Mouse (Mus musculus): ENCODE data around the gene Tnfrsf13c. TPM values are rescaled to one million over a fixed set of nuclear protein-coding genes. Genes with fewer than 3 reads are reported as not detected.

The Tnfrsf13c gene
- polyA plus RNA-seq, 1 experiment from 2014 or later: not detected

DNA sequence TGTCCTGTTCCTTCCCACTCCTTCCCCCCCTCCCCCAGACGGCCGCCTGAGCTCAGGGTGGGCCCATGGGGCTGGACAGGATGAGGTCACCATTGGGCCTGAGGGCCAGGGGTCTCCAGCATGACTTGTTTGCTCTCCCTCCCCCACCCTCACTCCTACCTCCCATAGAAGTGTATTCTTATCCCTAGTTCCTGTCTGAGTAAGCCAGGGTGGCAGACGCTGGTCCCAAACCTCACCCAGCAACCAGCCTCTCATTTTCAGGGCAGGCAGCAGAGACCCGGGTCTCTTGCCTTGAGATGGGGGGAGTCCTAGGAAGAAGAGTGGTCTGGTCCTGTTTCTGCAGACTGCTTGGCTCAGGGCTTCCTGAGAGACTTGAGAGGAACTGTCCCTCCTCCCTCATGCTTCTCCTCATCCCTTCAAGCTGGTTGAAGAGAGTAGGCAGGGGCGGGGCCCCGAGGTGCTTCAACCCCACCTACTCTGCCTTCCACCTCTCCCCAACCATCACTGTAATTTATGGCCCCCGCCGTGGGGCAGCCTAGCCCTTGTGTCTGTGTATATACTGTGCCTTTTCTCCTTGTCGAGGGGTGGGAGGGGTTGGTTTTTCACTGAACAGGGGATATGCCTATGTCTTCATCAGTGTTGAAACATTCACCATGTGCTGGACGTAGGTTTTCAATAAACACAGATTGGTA is 19.3 kb downstream of the Tnfrsf13c start:
- Histone ChIP-seq H3K9ac (replicated peaks) (no peak overlapping the region; the same call in 1 of the 2 replicates), H3K36me3 (peaks cover 66% of the 10 kb centered on the region), H3K9me3 (no peaks in the 10 kb centered on the region), H3K27ac (no peak overlapping the region), H3K4me1 (replicated peaks) (peaks cover 40% of the 10 kb centered on the region), H3K4me2 (replicated peaks) (no peak overlapping the region), H3K4me3 (replicated peaks) (no peak overlapping the region), H3K27me3 (peaks cover 46% of the 10 kb centered on the region)
- 67% methylated on average over 10 of the region's 10 CpGs for WGBS
- ATAC-seq: no peak

DNA sequence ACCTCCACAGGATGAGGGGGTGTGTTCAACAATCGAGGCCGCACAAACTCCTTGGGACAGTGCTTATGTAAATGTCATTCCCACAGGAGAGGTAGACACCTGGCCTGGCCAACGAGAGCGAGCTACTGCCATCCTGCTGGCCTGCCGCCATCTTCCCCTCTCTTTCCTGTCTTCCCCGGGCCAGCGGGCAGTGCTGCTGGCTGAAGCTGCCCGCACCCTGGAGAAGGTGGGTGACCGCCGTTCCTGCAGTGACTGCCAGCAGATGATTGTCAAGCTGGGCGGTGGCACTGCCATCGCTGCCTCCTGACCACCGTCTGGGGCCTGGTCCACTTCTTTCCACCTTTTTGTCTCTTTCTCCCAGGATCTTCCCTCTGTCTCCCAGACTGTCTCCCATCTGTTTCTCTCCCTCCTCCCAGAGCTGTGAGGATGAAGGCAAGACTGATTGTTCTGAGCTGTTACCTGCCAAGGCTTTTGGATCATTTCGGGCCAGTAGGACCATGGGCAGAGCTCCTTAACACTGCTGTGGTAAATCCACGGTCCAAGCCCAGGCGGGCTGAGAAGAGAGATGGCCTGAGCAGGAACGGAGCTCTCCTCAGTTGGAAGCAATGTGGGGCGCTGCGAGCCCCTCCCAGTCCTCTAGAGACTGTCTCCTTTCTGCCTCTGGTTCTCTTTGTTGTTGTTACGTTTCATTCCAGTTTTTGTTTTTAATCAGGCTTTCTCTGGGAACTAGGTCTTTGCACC is 20.4 kb downstream of the Tnfrsf13c start:
- H3K27me3 ChIP-seq: peaks cover 36% of the 10 kb centered on the region
- H3K4me1 ChIP-seq (replicated peaks): peaks cover 40% of the 10 kb centered on the region
- peak overlapping the region; percentile 50; the same call in 1 of the 2 replicates for H3K9ac ChIP-seq (replicated peaks)
- no peak overlapping the region for H3K4me3 ChIP-seq (replicated peaks)
- H3K4me2 ChIP-seq (replicated peaks): no peak overlapping the region
- no peaks in the 10 kb centered on the region for H3K9me3 ChIP-seq
- 68% methylated on average over 20 of the region's 20 CpGs for WGBS
- H3K27ac ChIP-seq: peak overlapping the region; percentile 39; the same call in 1 of the 2 replicates
- ATAC-seq: no peak
- H3K36me3 ChIP-seq: peaks cover 76% of the 10 kb centered on the region

GRCm38 (mm10) chr15:82203090-82203489 is 21.1 kb downstream of the Tnfrsf13c start:
- H3K36me3 ChIP-seq: peaks cover 83% of the 10 kb centered on the region
- WGBS: 95% methylated on average over 10 of the region's 10 CpGs
- H3K4me3 ChIP-seq (replicated peaks): no peak overlapping the region
- H3K9me3 ChIP-seq: no peaks in the 10 kb centered on the region
- H3K4me2 ChIP-seq (replicated peaks): no peak overlapping the region
- H3K4me1 ChIP-seq (replicated peaks): peaks cover 40% of the 10 kb centered on the region
- H3K9ac ChIP-seq (replicated peaks): no peak overlapping the region
- H3K27me3 ChIP-seq: peaks cover 30% of the 10 kb centered on the region
- no peak overlapping the region for H3K27ac ChIP-seq
- no peak for ATAC-seq

- WGBS: 94% methylated on average over 6 of the region's 6 CpGs
- peaks cover 32% of the 10 kb centered on the region for H3K4me1 ChIP-seq (replicated peaks)
- H3K27ac ChIP-seq: no peak overlapping the region
- no peak for ATAC-seq
- H3K36me3 ChIP-seq: peaks cover 93% of the 10 kb centered on the region
- no peak overlapping the region for H3K4me3 ChIP-seq (replicated peaks)
- no peak overlapping the region for H3K9ac ChIP-seq (replicated peaks)
- no peaks in the 10 kb centered on the region for H3K9me3 ChIP-seq
- H3K27me3 ChIP-seq: peaks cover 21% of the 10 kb centered on the region
- no peak overlapping the region for H3K4me2 ChIP-seq (replicated peaks)
Observed at GRCm38 (mm10) chr15:82202086-82202485, 22.1 kb downstream of the Tnfrsf13c start.

DNA sequence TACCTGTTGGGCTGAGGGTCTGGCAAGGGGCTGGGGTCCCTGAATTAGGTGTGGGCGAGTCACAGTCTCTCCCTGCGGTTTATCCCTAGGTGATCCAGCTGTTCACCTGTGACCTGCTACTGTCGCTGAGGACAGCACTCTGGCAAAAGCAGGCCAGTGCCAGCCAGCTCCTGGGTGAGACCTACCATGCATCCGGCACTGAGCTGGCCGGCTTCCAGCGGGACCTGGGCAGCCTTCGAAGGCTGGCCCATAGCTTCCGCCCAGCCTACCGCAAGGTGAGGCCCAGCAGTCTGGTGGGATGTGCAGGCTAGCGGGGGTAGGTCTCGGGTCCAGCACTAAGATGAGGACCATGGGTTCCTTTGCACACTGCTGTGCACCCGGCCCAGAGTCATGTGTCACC is 24.6 kb downstream of the Tnfrsf13c start:
- H3K4me1 ChIP-seq (replicated peaks): peaks cover 12% of the 10 kb centered on the region; the same call in 1 of the 2 replicates
- H3K27ac ChIP-seq: no peak overlapping the region
- 88% methylated on average over 12 of the region's 12 CpGs for WGBS
- no peaks in the 10 kb centered on the region for H3K9me3 ChIP-seq
- ATAC-seq: no peak
- H3K36me3 ChIP-seq: peaks cover 98% of the 10 kb centered on the region
- no peak overlapping the region for H3K4me3 ChIP-seq (replicated peaks)
- no peaks in the 10 kb centered on the region for H3K27me3 ChIP-seq
- H3K9ac ChIP-seq (replicated peaks): no peak overlapping the region
- H3K4me2 ChIP-seq (replicated peaks): no peak overlapping the region

DNA sequence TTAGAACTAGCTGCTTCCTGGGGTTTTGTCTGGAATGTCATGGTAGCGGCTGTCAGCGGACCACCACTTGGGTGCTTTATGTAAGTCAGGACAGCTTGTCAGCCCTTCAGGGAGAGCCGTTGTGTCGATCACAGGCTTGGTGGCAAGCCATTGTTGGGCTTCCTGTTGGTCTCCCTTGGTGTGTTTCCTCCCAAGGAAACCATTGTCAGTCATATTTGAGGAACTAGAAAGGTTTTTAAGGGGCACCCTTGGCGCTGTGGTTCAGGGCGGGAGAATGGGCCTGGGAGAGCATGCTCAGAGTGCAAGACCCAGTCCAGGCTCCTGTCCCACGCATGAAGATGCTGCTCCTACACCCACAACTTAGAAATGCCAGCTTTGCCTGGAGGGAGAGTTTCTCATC is 25.8 kb downstream of the Tnfrsf13c start:
- Histone ChIP-seq H3K9me3 (no peaks in the 10 kb centered on the region), H3K36me3 (peaks cover 97% of the 10 kb centered on the region), H3K9ac (replicated peaks) (no peak overlapping the region), H3K4me3 (replicated peaks) (no peak overlapping the region), H3K4me2 (replicated peaks) (no peak overlapping the region), H3K27ac (no peak overlapping the region), H3K4me1 (replicated peaks) (no peaks in the 10 kb centered on the region), H3K27me3 (no peaks in the 10 kb centered on the region)
- ATAC-seq: no peak
- WGBS: 81% methylated on average over 7 of the region's 7 CpGs

DNA sequence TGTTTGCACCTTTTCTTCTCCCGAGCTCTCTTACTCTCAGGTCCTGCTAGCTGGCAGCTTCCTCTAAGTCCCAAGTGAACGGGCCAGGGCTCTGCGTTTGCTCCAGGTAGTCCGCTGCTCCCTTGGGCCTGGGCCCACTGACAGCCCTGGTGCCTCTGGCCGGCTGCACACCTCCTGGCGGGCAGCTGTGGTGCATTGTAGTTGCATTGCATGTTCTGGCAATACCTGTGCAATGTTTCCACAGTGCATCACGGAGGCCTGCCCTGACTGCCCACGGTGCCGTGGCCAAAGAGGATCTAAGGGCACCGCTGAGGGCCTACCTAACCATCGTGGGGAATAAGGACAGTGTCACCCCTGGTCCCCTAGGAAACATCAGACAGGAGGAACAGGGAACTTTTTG is 26.2 kb downstream of the Tnfrsf13c start:
- Histone ChIP-seq H3K4me3 (replicated peaks) (no peak overlapping the region), H3K36me3 (peaks cover 97% of the 10 kb centered on the region), H3K27me3 (no peaks in the 10 kb centered on the region), H3K4me1 (replicated peaks) (no peaks in the 10 kb centered on the region), H3K4me2 (replicated peaks) (no peak overlapping the region), H3K27ac (no peak overlapping the region), H3K9me3 (no peaks in the 10 kb centered on the region), H3K9ac (replicated peaks) (no peak overlapping the region)
- no peak for ATAC-seq
- WGBS: 93% methylated on average over 11 of the region's 11 CpGs

DNA sequence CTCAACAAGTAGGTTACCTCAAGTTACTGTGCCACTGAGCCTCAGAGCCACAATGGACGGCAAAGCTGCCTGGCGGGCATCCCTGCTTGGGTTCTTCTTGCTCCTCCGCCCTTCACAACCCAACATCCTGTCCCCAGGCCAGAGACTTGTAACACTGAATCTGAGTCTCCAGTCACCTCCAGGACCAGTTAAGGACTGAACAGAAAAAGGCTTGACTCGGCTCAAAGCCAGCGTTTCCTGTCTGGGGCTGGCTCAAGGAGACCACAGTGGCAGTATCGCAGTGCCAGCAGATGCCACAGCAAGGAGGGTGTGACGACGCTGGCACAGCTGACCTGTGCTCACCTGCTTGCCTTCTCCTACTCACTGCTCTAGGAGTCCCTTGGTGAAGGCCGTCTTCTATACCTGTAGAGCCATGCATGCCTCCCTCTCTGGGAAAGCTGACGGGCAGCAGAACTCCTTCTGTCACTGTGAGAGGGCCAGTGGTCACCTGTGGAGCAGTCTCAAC is 26.9 kb downstream of the Tnfrsf13c start:
- H3K36me3 ChIP-seq: peaks cover 97% of the 10 kb centered on the region
- no peak overlapping the region for H3K27ac ChIP-seq
- no peak overlapping the region for H3K4me3 ChIP-seq (replicated peaks)
- no peaks in the 10 kb centered on the region for H3K9me3 ChIP-seq
- 93% methylated on average over 10 of the region's 10 CpGs for WGBS
- no peaks in the 10 kb centered on the region for H3K27me3 ChIP-seq
- no peaks in the 10 kb centered on the region for H3K4me1 ChIP-seq (replicated peaks)
- no peak for ATAC-seq
- no peak overlapping the region for H3K4me2 ChIP-seq (replicated peaks)
- no peak overlapping the region for H3K9ac ChIP-seq (replicated peaks)

DNA sequence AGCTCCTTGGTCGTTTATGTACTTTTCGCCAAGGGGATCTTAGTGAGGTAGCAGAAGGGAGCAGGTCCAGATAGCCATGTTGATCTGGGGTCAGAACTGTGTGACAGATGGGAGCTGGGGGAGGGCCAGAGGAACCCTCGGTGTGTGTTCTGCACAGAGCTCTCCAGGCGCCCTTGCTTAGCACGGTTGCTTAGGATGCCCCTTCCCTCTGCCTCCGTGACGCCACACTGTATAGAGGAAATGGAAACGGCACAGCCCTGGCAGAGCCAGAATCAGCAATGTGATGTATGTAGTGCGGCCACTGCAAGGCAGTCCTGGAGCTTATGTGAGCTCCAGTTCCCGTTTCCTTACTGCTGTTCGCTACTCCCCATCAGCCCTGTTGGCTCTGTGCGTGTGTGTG is 27.9 kb downstream of the Tnfrsf13c start:
- Histone ChIP-seq H3K27ac (no peak overlapping the region), H3K4me2 (replicated peaks) (no peak overlapping the region), H3K4me1 (replicated peaks) (no peaks in the 10 kb centered on the region), H3K36me3 (peaks cover 97% of the 10 kb centered on the region), H3K27me3 (no peaks in the 10 kb centered on the region), H3K9ac (replicated peaks) (no peak overlapping the region), H3K4me3 (replicated peaks) (no peak overlapping the region), H3K9me3 (no peaks in the 10 kb centered on the region)
- WGBS: 91% methylated on average over 12 of the region's 12 CpGs
- no peak for ATAC-seq

- Histone ChIP-seq H3K27ac (0 out of 2 replicates have a peak overlapping the region, but pooled peaks have one; percentile 6), H3K4me1 (replicated peaks) (no peaks in the 10 kb centered on the region), H3K4me3 (replicated peaks) (no peak overlapping the region), H3K9ac (replicated peaks) (no peak overlapping the region), H3K27me3 (no peaks in the 10 kb centered on the region), H3K9me3 (no peaks in the 10 kb centered on the region), H3K36me3 (peaks cover 96% of the 10 kb centered on the region), H3K4me2 (replicated peaks) (no peak overlapping the region)
- WGBS: 81% methylated on average over 8 of the region's 8 CpGs
- ATAC-seq: no peak
Observed at GRCm38 (mm10) chr15:82192617-82193016, 31.6 kb downstream of the Tnfrsf13c start.

- Histone ChIP-seq H3K27ac (no peak overlapping the region), H3K4me1 (replicated peaks) (no peaks in the 10 kb centered on the region), H3K4me3 (replicated peaks) (no peak overlapping the region), H3K4me2 (replicated peaks) (no peak overlapping the region), H3K36me3 (peaks cover 96% of the 10 kb centered on the region), H3K9me3 (no peaks in the 10 kb centered on the region), H3K27me3 (no peaks in the 10 kb centered on the region), H3K9ac (replicated peaks) (no peak overlapping the region)
- WGBS: 96% methylated on average over 10 of the region's 10 CpGs
- ATAC-seq: no peak
Observed at GRCm38 (mm10) chr15:82188481-82189240, 35.5 kb downstream of the Tnfrsf13c start.

- Histone ChIP-seq H3K9me3 (no peaks in the 10 kb centered on the region), H3K27ac (no peak overlapping the region), H3K4me1 (replicated peaks) (no peaks in the 10 kb centered on the region), H3K4me2 (replicated peaks) (no peak overlapping the region), H3K27me3 (no peaks in the 10 kb centered on the region), H3K4me3 (replicated peaks) (no peak overlapping the region), H3K9ac (replicated peaks) (no peak overlapping the region), H3K36me3 (peaks cover 96% of the 10 kb centered on the region)
- no peak for ATAC-seq
- 91% methylated on average over 1 of the region's 1 CpGs for WGBS
Observed at GRCm38 (mm10) chr15:82187924-82188323, 36.2 kb downstream of the Tnfrsf13c start.
